Mouse (Mus musculus): ENCODE results near the gene Ripply2. TPM values are rescaled to one million over a fixed set of nuclear protein-coding genes. Genes with fewer than 3 reads are reported as not detected.

The Ripply2 gene
- polyA plus RNA-seq, 1 experiment = not detected

GRCm38 (mm10) chr9:86980048-86980447, 35.3 kb upstream of the Ripply2 start:
- TF ChIP-seq MAX (IDR thresholded peaks at IDR 0.05; ENCODE audit: low read depth) = no peak
- TF ChIP-seq SRF (IDR thresholded peaks at IDR 0.05; ENCODE audit: control insufficient read depth, insufficient read length, low read depth) = no peak
- TF ChIP-seq MYOD1 (IDR thresholded peaks at IDR 0.05; ENCODE audit: control insufficient read depth in 1 of 3, insufficient read length in 2 of 3, low read depth in 2 of 3) = no peak
- no peak for TF ChIP-seq POLR2A (IDR thresholded peaks at IDR 0.05; ENCODE audit: insufficient read length, low read depth)
- TF ChIP-seq TCF3 (IDR thresholded peaks at IDR 0.05; ENCODE audit: insufficient read length, low read depth) = no peak
- no peak for TF ChIP-seq REST (IDR thresholded peaks at IDR 0.05; ENCODE audit: insufficient read depth, insufficient read length)
- TF ChIP-seq E2F4 (IDR thresholded peaks at IDR 0.05; ENCODE audit: insufficient read depth) = no peak
- no peak for TF ChIP-seq CEBPB (IDR thresholded peaks at IDR 0.05; ENCODE audit: insufficient read depth, poor library complexity, severe bottlenecking)
- no peak for TF ChIP-seq USF1 (IDR thresholded peaks at IDR 0.05; ENCODE audit: low read depth)
- TF ChIP-seq POLR2AphosphoS2 (IDR thresholded peaks at IDR 0.05; ENCODE audit: insufficient read length, low read depth) = no peak
- no peak for TF ChIP-seq TCF12 (IDR thresholded peaks at IDR 0.05; ENCODE audit: insufficient read depth, poor library complexity, severe bottlenecking)
- TF ChIP-seq MYOG (IDR thresholded peaks at IDR 0.05; ENCODE audit: control insufficient read depth in 1 of 3, insufficient read depth in 1 of 3, insufficient read length in 2 of 3, low read depth in 2 of 3) = no peak
- H3K27me3 ChIP-seq (ENCODE audit: control insufficient read depth, insufficient read depth, insufficient read length) = no peaks in the 10 kb centered on the region
- H3K4me3 ChIP-seq = no peak overlapping the region
- no peaks in the 10 kb centered on the region for H3K79me2 ChIP-seq (ENCODE audit: control insufficient read depth, insufficient read depth)
- H3K36me3 ChIP-seq (ENCODE audit: control insufficient read depth, insufficient read depth) = no peaks in the 10 kb centered on the region
- H3ac ChIP-seq (ENCODE audit: control insufficient read depth, insufficient read length) = no peak overlapping the region
- H3K4me2 ChIP-seq (ENCODE audit: low read depth) = no peak overlapping the region

- H3K36me3 ChIP-seq (ENCODE audit: control insufficient read depth, insufficient read depth) = no peaks in the 10 kb centered on the region
- H3ac ChIP-seq (ENCODE audit: control insufficient read depth, insufficient read length) = no peak overlapping the region
- H3K4me3 ChIP-seq = no peak overlapping the region
- no peak overlapping the region for H3K4me2 ChIP-seq (ENCODE audit: low read depth)
- TF ChIP-seq TCF12 (IDR thresholded peaks at IDR 0.05; ENCODE audit: insufficient read depth, poor library complexity, severe bottlenecking) = no peak
- no peak for TF ChIP-seq E2F4 (IDR thresholded peaks at IDR 0.05; ENCODE audit: insufficient read depth)
- no peak for TF ChIP-seq TCF3 (IDR thresholded peaks at IDR 0.05; ENCODE audit: insufficient read length, low read depth)
- TF ChIP-seq USF1 (IDR thresholded peaks at IDR 0.05; ENCODE audit: low read depth) = no peak
- TF ChIP-seq SRF (IDR thresholded peaks at IDR 0.05; ENCODE audit: control insufficient read depth, insufficient read length, low read depth) = no peak
- TF ChIP-seq CEBPB (IDR thresholded peaks at IDR 0.05; ENCODE audit: insufficient read depth, poor library complexity, severe bottlenecking) = no peak
- TF ChIP-seq MYOG (IDR thresholded peaks at IDR 0.05; ENCODE audit: control insufficient read depth in 1 of 3, insufficient read depth in 1 of 3, insufficient read length in 2 of 3, low read depth in 2 of 3) = no peak
- TF ChIP-seq MAX (IDR thresholded peaks at IDR 0.05; ENCODE audit: low read depth) = no peak
- no peak for TF ChIP-seq POLR2AphosphoS2 (IDR thresholded peaks at IDR 0.05; ENCODE audit: insufficient read length, low read depth)
- TF ChIP-seq POLR2A (IDR thresholded peaks at IDR 0.05; ENCODE audit: insufficient read length, low read depth) = no peak
- no peak for TF ChIP-seq REST (IDR thresholded peaks at IDR 0.05; ENCODE audit: insufficient read depth, insufficient read length)
- TF ChIP-seq MYOD1 (IDR thresholded peaks at IDR 0.05; ENCODE audit: control insufficient read depth in 1 of 3, insufficient read length in 2 of 3, low read depth in 2 of 3) = no peak
- no peaks in the 10 kb centered on the region for H3K27me3 ChIP-seq (ENCODE audit: control insufficient read depth, insufficient read depth, insufficient read length)
- H3K79me2 ChIP-seq (ENCODE audit: control insufficient read depth, insufficient read depth) = no peaks in the 10 kb centered on the region
Observed at GRCm38 (mm10) chr9:86980942-86981341, 34.4 kb upstream of the Ripply2 start.

DNA sequence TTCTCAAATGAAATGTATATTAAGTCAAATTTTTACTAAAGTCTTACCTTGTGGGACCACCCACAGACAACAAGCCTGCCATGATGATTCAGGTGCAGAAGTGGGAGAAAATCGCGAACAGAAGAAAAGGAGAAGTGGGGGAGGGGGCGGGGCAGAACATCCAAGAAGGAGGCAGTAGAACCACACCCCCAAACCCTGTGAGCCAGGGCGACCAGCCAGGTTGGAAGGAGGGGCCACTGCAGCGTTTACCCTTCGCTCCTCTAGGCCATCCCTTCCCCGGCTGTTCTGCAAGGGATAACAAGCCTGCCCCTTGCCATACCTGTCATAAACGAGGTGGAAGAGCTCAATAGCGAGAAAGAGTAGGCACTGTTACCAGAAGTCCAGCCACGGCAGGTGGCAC, 33.8 kb upstream of the Ripply2 start:
- Histone ChIP-seq H3K79me2 (ENCODE audit: control insufficient read depth, insufficient read depth) (no peaks in the 10 kb centered on the region), H3K4me3 (no peak overlapping the region), H3K36me3 (ENCODE audit: control insufficient read depth, insufficient read depth) (no peaks in the 10 kb centered on the region), H3ac (ENCODE audit: control insufficient read depth, insufficient read length) (no peak overlapping the region), H3K27me3 (ENCODE audit: control insufficient read depth, insufficient read depth, insufficient read length) (no peaks in the 10 kb centered on the region), H3K4me2 (ENCODE audit: low read depth) (no peak overlapping the region)
- TF ChIP-seq MYOG (IDR thresholded peaks at IDR 0.05; ENCODE audit: control insufficient read depth in 1 of 3, insufficient read depth in 1 of 3, insufficient read length in 2 of 3, low read depth in 2 of 3) (no peak), MYOD1 (IDR thresholded peaks at IDR 0.05; ENCODE audit: control insufficient read depth in 1 of 3, insufficient read length in 2 of 3, low read depth in 2 of 3) (no peak), E2F4 (IDR thresholded peaks at IDR 0.05; ENCODE audit: insufficient read depth) (no peak), TCF12 (IDR thresholded peaks at IDR 0.05; ENCODE audit: insufficient read depth, poor library complexity, severe bottlenecking) (no peak), CEBPB (IDR thresholded peaks at IDR 0.05; ENCODE audit: insufficient read depth, poor library complexity, severe bottlenecking) (no peak), POLR2A (IDR thresholded peaks at IDR 0.05; ENCODE audit: insufficient read length, low read depth) (no peak), USF1 (IDR thresholded peaks at IDR 0.05; ENCODE audit: low read depth) (no peak), MAX (IDR thresholded peaks at IDR 0.05; ENCODE audit: low read depth) (no peak), REST (IDR thresholded peaks at IDR 0.05; ENCODE audit: insufficient read depth, insufficient read length) (no peak), SRF (IDR thresholded peaks at IDR 0.05; ENCODE audit: control insufficient read depth, insufficient read length, low read depth) (no peak), POLR2AphosphoS2 (IDR thresholded peaks at IDR 0.05; ENCODE audit: insufficient read length, low read depth) (no peak), TCF3 (IDR thresholded peaks at IDR 0.05; ENCODE audit: insufficient read length, low read depth) (no peak)

- Histone ChIP-seq H3K79me2 (ENCODE audit: control insufficient read depth, insufficient read depth) (no peaks in the 10 kb centered on the region), H3K27me3 (ENCODE audit: control insufficient read depth, insufficient read depth, insufficient read length) (no peaks in the 10 kb centered on the region), H3K4me2 (ENCODE audit: low read depth) (no peak overlapping the region), H3K4me3 (no peak overlapping the region), H3K36me3 (ENCODE audit: control insufficient read depth, insufficient read depth) (no peaks in the 10 kb centered on the region), H3ac (ENCODE audit: control insufficient read depth, insufficient read length) (no peak overlapping the region)
- TF ChIP-seq POLR2A (IDR thresholded peaks at IDR 0.05; ENCODE audit: insufficient read length, low read depth) (no peak), REST (IDR thresholded peaks at IDR 0.05; ENCODE audit: insufficient read depth, insufficient read length) (no peak)
Observed at GRCm38 (mm10) chr9:86984583-86984982, 30.8 kb upstream of the Ripply2 start.

- no peak for TF ChIP-seq POLR2AphosphoS2 (IDR thresholded peaks at IDR 0.05; ENCODE audit: insufficient read length, low read depth)
- no peak for TF ChIP-seq MYOG (IDR thresholded peaks at IDR 0.05; ENCODE audit: control insufficient read depth in 1 of 3, insufficient read depth in 1 of 3, insufficient read length in 2 of 3, low read depth in 2 of 3)
- no peak for TF ChIP-seq POLR2A (IDR thresholded peaks at IDR 0.05; ENCODE audit: insufficient read length, low read depth)
- no peak for TF ChIP-seq TCF12 (IDR thresholded peaks at IDR 0.05; ENCODE audit: insufficient read depth, poor library complexity, severe bottlenecking)
- no peak for TF ChIP-seq MYOD1 (IDR thresholded peaks at IDR 0.05; ENCODE audit: control insufficient read depth in 1 of 3, insufficient read length in 2 of 3, low read depth in 2 of 3)
- TF ChIP-seq E2F4 (IDR thresholded peaks at IDR 0.05; ENCODE audit: insufficient read depth) = no peak
- TF ChIP-seq MAX (IDR thresholded peaks at IDR 0.05; ENCODE audit: low read depth) = no peak
- TF ChIP-seq SRF (IDR thresholded peaks at IDR 0.05; ENCODE audit: control insufficient read depth, insufficient read length, low read depth) = no peak
- TF ChIP-seq TCF3 (IDR thresholded peaks at IDR 0.05; ENCODE audit: insufficient read length, low read depth) = no peak
- TF ChIP-seq CEBPB (IDR thresholded peaks at IDR 0.05; ENCODE audit: insufficient read depth, poor library complexity, severe bottlenecking) = no peak
- no peak for TF ChIP-seq REST (IDR thresholded peaks at IDR 0.05; ENCODE audit: insufficient read depth, insufficient read length)
- no peak for TF ChIP-seq USF1 (IDR thresholded peaks at IDR 0.05; ENCODE audit: low read depth)
- Histone ChIP-seq H3K36me3 (ENCODE audit: control insufficient read depth, insufficient read depth) (no peaks in the 10 kb centered on the region), H3K4me3 (no peak overlapping the region), H3K79me2 (ENCODE audit: control insufficient read depth, insufficient read depth) (no peaks in the 10 kb centered on the region), H3ac (ENCODE audit: control insufficient read depth, insufficient read length) (no peak overlapping the region), H3K27me3 (ENCODE audit: control insufficient read depth, insufficient read depth, insufficient read length) (no peaks in the 10 kb centered on the region), H3K4me2 (ENCODE audit: low read depth) (no peak overlapping the region)
Observed at GRCm38 (mm10) chr9:86985105-86985504, 30.2 kb upstream of the Ripply2 start.

Data from myocyte (in vitro differentiated cells).